Mouse (Mus musculus): ENCODE measurements around the gene Cyyr1. TPM values are rescaled to one million over a fixed set of nuclear protein-coding genes. Genes with fewer than 3 reads are reported as not detected.

Cyyr1 gene
- total RNA-seq, 1 experiment, result 4.6 TPM

GRCm38 (mm10) chr16:85538367-85538766 lies 14.8 kb downstream of the Cyyr1 start:
- Histone ChIP-seq H3K27ac (ENCODE audit: insufficient read depth, low read depth, low read length, poor library complexity, severe bottlenecking) (no peak overlapping the region), H3K4me3 (ENCODE audit: insufficient read depth in 1 of 2, low read depth in 1 of 2, low read length in 2 of 2, poor library complexity in 1 of 2, severe bottlenecking in 1 of 2) (no peak overlapping the region), H3K36me3 (ENCODE audit: control insufficient read depth, insufficient read depth, low read length, poor library complexity, severe bottlenecking) (no peaks in the 10 kb centered on the region), H3K4me1 (ENCODE audit: control insufficient read depth in 2 of 2, insufficient read depth in 2 of 2, low read length in 2 of 2, poor library complexity in 1 of 2) (no peaks in the 10 kb centered on the region), H3K9me3 (ENCODE audit: control insufficient read depth, insufficient read depth, low read depth, low read length) (no peaks in the 10 kb centered on the region), H3K9ac (ENCODE audit: insufficient read depth, low read depth, low read length, poor library complexity, severe bottlenecking) (no peak overlapping the region)
- TF ChIP-seq ZNF384 (IDR thresholded peaks at IDR 0.05; ENCODE audit: low read depth, low read length) (no peak), HCFC1 (IDR thresholded peaks at IDR 0.05; ENCODE audit: borderline replicate concordance, insufficient read depth, low read length) (no peak), CHD2 (IDR thresholded peaks at IDR 0.05; ENCODE audit: low read depth, low read length) (no peak), MAFK (IDR thresholded peaks at IDR 0.05; ENCODE audit: insufficient read depth, low read depth, low read length) (no peak), ZC3H11A (IDR thresholded peaks at IDR 0.05; ENCODE audit: borderline replicate concordance, low read depth, low read length) (no peak)
- in situ Hi-C loops (cut with MboI; ENCODE audit: low sequenced_read_pairs in 2 of 2, unreplicated experiment in 2 of 2), result no loop called here
- no peak for DNase-seq (ENCODE audit: low read depth, low spot score)

GRCm38 (mm10) chr16:85536075-85536474 lies 17.1 kb downstream of the Cyyr1 start:
- in situ Hi-C loops (cut with MboI; ENCODE audit: low sequenced_read_pairs in 2 of 2, unreplicated experiment in 2 of 2), result no loop called here
- TF ChIP-seq MAFK (IDR thresholded peaks at IDR 0.05; ENCODE audit: insufficient read depth, low read depth, low read length) (no peak), ZC3H11A (IDR thresholded peaks at IDR 0.05; ENCODE audit: borderline replicate concordance, low read depth, low read length) (no peak)
- Histone ChIP-seq H3K4me1 (ENCODE audit: control insufficient read depth in 2 of 2, insufficient read depth in 2 of 2, low read length in 2 of 2, poor library complexity in 1 of 2) (no peaks in the 10 kb centered on the region), H3K9me3 (ENCODE audit: control insufficient read depth, insufficient read depth, low read depth, low read length) (no peaks in the 10 kb centered on the region), H3K27ac (ENCODE audit: insufficient read depth, low read depth, low read length, poor library complexity, severe bottlenecking) (no peak overlapping the region), H3K9ac (ENCODE audit: insufficient read depth, low read depth, low read length, poor library complexity, severe bottlenecking) (no peak overlapping the region), H3K36me3 (ENCODE audit: control insufficient read depth, insufficient read depth, low read length, poor library complexity, severe bottlenecking) (no peaks in the 10 kb centered on the region), H3K4me3 (ENCODE audit: insufficient read depth in 1 of 2, low read depth in 1 of 2, low read length in 2 of 2, poor library complexity in 1 of 2, severe bottlenecking in 1 of 2) (no peak overlapping the region)
- DNase-seq (ENCODE audit: low read depth, low spot score), result no peak

GRCm38 (mm10) chr16:85527743-85528620 lies 25.2 kb downstream of the Cyyr1 start:
- Histone ChIP-seq H3K9ac (ENCODE audit: insufficient read depth, low read depth, low read length, poor library complexity, severe bottlenecking) (no peak overlapping the region), H3K4me1 (ENCODE audit: control insufficient read depth in 2 of 2, insufficient read depth in 2 of 2, low read length in 2 of 2, poor library complexity in 1 of 2) (no peaks in the 10 kb centered on the region; a peak in 1 of 4 replicates), H3K27ac (ENCODE audit: insufficient read depth, low read depth, low read length, poor library complexity, severe bottlenecking) (no peak overlapping the region), H3K4me3 (ENCODE audit: insufficient read depth in 1 of 2, low read depth in 1 of 2, low read length in 2 of 2, poor library complexity in 1 of 2, severe bottlenecking in 1 of 2) (no peak overlapping the region), H3K36me3 (ENCODE audit: control insufficient read depth, insufficient read depth, low read length, poor library complexity, severe bottlenecking) (no peaks in the 10 kb centered on the region), H3K9me3 (ENCODE audit: control insufficient read depth, insufficient read depth, low read depth, low read length) (no peaks in the 10 kb centered on the region)
- TF ChIP-seq HCFC1 (IDR thresholded peaks at IDR 0.05; ENCODE audit: borderline replicate concordance, insufficient read depth, low read length) (no peak), CHD2 (IDR thresholded peaks at IDR 0.05; ENCODE audit: low read depth, low read length) (no peak), ZC3H11A (IDR thresholded peaks at IDR 0.05; ENCODE audit: borderline replicate concordance, low read depth, low read length) (no peak), ZNF384 (IDR thresholded peaks at IDR 0.05; ENCODE audit: low read depth, low read length) (no peak)
- no peak for DNase-seq (ENCODE audit: low read depth, low spot score)
- in situ Hi-C loops (cut with MboI; ENCODE audit: low sequenced_read_pairs in 2 of 2, unreplicated experiment in 2 of 2), result no loop called here

GRCm38 (mm10) chr16:85524589-85524988 lies 28.6 kb downstream of the Cyyr1 start:
- Histone ChIP-seq H3K9me3 (ENCODE audit: control insufficient read depth, insufficient read depth, low read depth, low read length) (no peaks in the 10 kb centered on the region), H3K9ac (ENCODE audit: insufficient read depth, low read depth, low read length, poor library complexity, severe bottlenecking) (no peak overlapping the region), H3K4me3 (ENCODE audit: insufficient read depth in 1 of 2, low read depth in 1 of 2, low read length in 2 of 2, poor library complexity in 1 of 2, severe bottlenecking in 1 of 2) (no peak overlapping the region), H3K36me3 (ENCODE audit: control insufficient read depth, insufficient read depth, low read length, poor library complexity, severe bottlenecking) (no peaks in the 10 kb centered on the region), H3K4me1 (ENCODE audit: control insufficient read depth in 2 of 2, insufficient read depth in 2 of 2, low read length in 2 of 2, poor library complexity in 1 of 2) (no peaks in the 10 kb centered on the region; a peak in 1 of 4 replicates), H3K27ac (ENCODE audit: insufficient read depth, low read depth, low read length, poor library complexity, severe bottlenecking) (no peak overlapping the region)
- TF ChIP-seq ZNF384 (IDR thresholded peaks at IDR 0.05; ENCODE audit: low read depth, low read length), result no peak
- no peak for TF ChIP-seq HCFC1 (IDR thresholded peaks at IDR 0.05; ENCODE audit: borderline replicate concordance, insufficient read depth, low read length)
- no peak for TF ChIP-seq MAFK (IDR thresholded peaks at IDR 0.05; ENCODE audit: insufficient read depth, low read depth, low read length)
- TF ChIP-seq ZC3H11A (IDR thresholded peaks at IDR 0.05; ENCODE audit: borderline replicate concordance, low read depth, low read length), result no peak
- TF ChIP-seq CHD2 (IDR thresholded peaks at IDR 0.05; ENCODE audit: low read depth, low read length), result no peak
- DNase-seq (ENCODE audit: low read depth, low spot score), result no peak
- in situ Hi-C loops (cut with MboI; ENCODE audit: low sequenced_read_pairs in 2 of 2, unreplicated experiment in 2 of 2), result no loop called here

Measured in ES-E14 (cell line).